Mouse (Mus musculus) thymus, adult 2 months (tissue): Measurements from ENCODE around the gene Ctnnbip1. TPM values are rescaled to one million over a fixed set of nuclear protein-coding genes. Genes with fewer than 3 reads are reported as not detected.

Experiments
- DNase-seq: peaks from one replicate; pipeline ENCODE4 v3.0.0; 2021
- H3K27ac ChIP-seq: fragments of 200-500 bp; 2 replicates; pipeline ENCODE4 v1.5.1; 2012; ENCODE audit warnings: low read length, control low read depth; ENCODE audit not compliant: control insufficient read depth, insufficient read depth
- H3K27me3 ChIP-seq: fragments of 200-500 bp; 2 replicates; pipeline ENCODE4 v1.6.1; 2012; ENCODE audit warnings: mild to moderate bottlenecking, low read length, moderate library complexity, mixed read lengths; ENCODE audit not compliant: control insufficient read depth, insufficient read depth
- H3K36me3 ChIP-seq: fragments of 200-500 bp; 2 replicates; pipeline ENCODE4 v1.6.1; 2012; ENCODE audit warnings: mild to moderate bottlenecking, low read length, moderate library complexity; ENCODE audit not compliant: control insufficient read depth, insufficient read depth
- H3K4me1 ChIP-seq: fragments of 200-500 bp; replicated peaks from 2 replicates; pipeline ENCODE4 v1.6.1; 2012; ENCODE audit warnings: low read length; ENCODE audit not compliant: control insufficient read depth, insufficient read depth
- H3K4me3 ChIP-seq: fragments of 200-500 bp; 2 replicates; pipeline ENCODE4 v1.5.1; 2012; ENCODE audit warnings: mild to moderate bottlenecking, low read length, control low read depth, moderate library complexity; ENCODE audit not compliant: control insufficient read depth, insufficient read depth
- CTCF ChIP-seq: fragments of 200-500 bp; IDR thresholded peaks from 2 replicates; pipeline ENCODE4 v1.5.1; 2012; ENCODE audit warnings: mild to moderate bottlenecking, control low read depth, low read length, moderate library complexity, borderline replicate concordance; ENCODE audit not compliant: control insufficient read depth, poor library complexity, insufficient read depth; ENCODE audit errors: extremely low read depth
- POLR2A ChIP-seq: fragments of 200-500 bp; IDR thresholded peaks from 2 replicates; pipeline ENCODE4 v1.6.1; 2012; ENCODE audit warnings: mild to moderate bottlenecking, low read length, control low read depth, moderate library complexity; ENCODE audit not compliant: control insufficient read depth, poor library complexity, insufficient read depth; ENCODE audit errors: extremely low read depth
- WGBS: fragments of 180-500 bp; shearing (Covaris S2); methylation state at CpG from one replicate; pipeline ENCODE4 v1.1.7; 2018; 5-methylcytosine and 5-hydroxymethylcytosine counted together
- polyA plus RNA-seq: library from polyadenylated mRNA; depleted of rRNA; stranded (reverse); fragments of >200 nt; gene quantifications from 2 replicates; pipeline ENCODE4 v1.2.3, GENCODE M21; 2012

Ctnnbip1 gene
- polyA plus RNA-seq, 1 experiment = 17.9 TPM

GRCm38 (mm10) chr4:149576993-149577548, 59.0 kb downstream of the Ctnnbip1 start:
- 75% methylated on average over 4 of the region's 4 CpGs for WGBS
- Histone ChIP-seq H3K4me3 (no peak overlapping the region), H3K4me1 (no peaks in the 10 kb centered on the region), H3K36me3 (no peaks in the 10 kb centered on the region), H3K27ac (no peak overlapping the region), H3K27me3 (no peaks in the 10 kb centered on the region; the same call in 1 of the 2 replicates)
- TF ChIP-seq POLR2A (no peak), CTCF (no peak)
- no peak for DNase-seq

- no peak overlapping the region for H3K4me3 ChIP-seq
- H3K36me3 ChIP-seq = no peaks in the 10 kb centered on the region
- no peak overlapping the region for H3K27ac ChIP-seq
- WGBS = 81% methylated on average over 13 of the region's 13 CpGs
- H3K4me1 ChIP-seq = no peaks in the 10 kb centered on the region
- H3K27me3 ChIP-seq = no peaks in the 10 kb centered on the region; the same call in 1 of the 2 replicates
- DNase-seq = no peak
- no peak for TF ChIP-seq POLR2A
Measured at GRCm38 (mm10) chr4:149578085-149578681, 60.1 kb downstream of the Ctnnbip1 start.

- Histone ChIP-seq H3K27me3 (no peaks in the 10 kb centered on the region; the same call in 1 of the 2 replicates), H3K4me3 (no peak overlapping the region), H3K27ac (no peak overlapping the region), H3K36me3 (no peaks in the 10 kb centered on the region), H3K4me1 (no peaks in the 10 kb centered on the region)
- WGBS = 75% methylated on average over 7 of the region's 7 CpGs
- TF ChIP-seq CTCF (no peak), POLR2A (no peak)
- DNase-seq = no peak
Measured at GRCm38 (mm10) chr4:149578831-149579230, 60.8 kb downstream of the Ctnnbip1 start.

- Histone ChIP-seq H3K4me1 (peaks cover 11% of the 10 kb centered on the region), H3K27me3 (peaks cover 17% of the 10 kb centered on the region), H3K4me3 (no peak overlapping the region), H3K36me3 (no peaks in the 10 kb centered on the region), H3K27ac (no peak overlapping the region)
- DNase-seq = no peak
- WGBS = 81% methylated on average over 8 of the region's 8 CpGs
- TF ChIP-seq POLR2A (no peak), CTCF (no peak)
Measured at GRCm38 (mm10) chr4:149585236-149585635, 67.2 kb downstream of the Ctnnbip1 start.

- Histone ChIP-seq H3K36me3 (no peaks in the 10 kb centered on the region), H3K27ac (no peak within 1 kb of the TSS), H3K27me3 (peaks cover 17% of the 10 kb centered on the region), H3K4me1 (peaks cover 11% of the 10 kb centered on the region), H3K4me3 (peak within 1 kb of the TSS; percentile 47)
- peak; percentile 25 for DNase-seq
- 2% methylated on average over 103 of the region's 103 CpGs for WGBS
- TF ChIP-seq CTCF (no peak), POLR2A (no peak)
Measured at GRCm38 (mm10) chr4:149586044-149586782, 68.2 kb downstream of the Ctnnbip1 start, which contains the start of gene Clstn1. Clstn1 (plus strand) TSS chr4:149586468.

- H3K27me3 ChIP-seq = peaks cover 17% of the 10 kb centered on the region
- TF ChIP-seq CTCF = no peak
- TF ChIP-seq POLR2A = no peak
- 4% methylated on average over 72 of the region's 72 CpGs for WGBS
Measured at GRCm38 (mm10) chr4:149586783-149587595, 69.0 kb downstream of the Ctnnbip1 start.

More at GRCm38 (mm10) chr4:149586783-149587595, 69.0 kb downstream of the Ctnnbip1 start:
- H3K36me3 ChIP-seq = no peaks in the 10 kb centered on the region
- no peak overlapping the region for H3K27ac ChIP-seq
- peak overlapping the region; percentile 47 for H3K4me3 ChIP-seq
- no peak for DNase-seq
- peaks cover 11% of the 10 kb centered on the region for H3K4me1 ChIP-seq
